Mouse (Mus musculus) olfactory bulb, adult 2 months (tissue): ENCODE measurements around the gene Rhbdl2.

Experiments
- CTCF ChIP-seq: fragments of 200-500 bp; IDR thresholded peaks from 2 replicates; pipeline ENCODE4 v1.5.1; 2012; ENCODE audit warnings: low read depth, mild to moderate bottlenecking, low read length, moderate library complexity; ENCODE audit not compliant: insufficient read depth
- POLR2A ChIP-seq: fragments of 200-500 bp; IDR thresholded peaks from 2 replicates; pipeline ENCODE4 v1.6.1; 2012; ENCODE audit warnings: mild to moderate bottlenecking, low read depth, low read length, moderate library complexity; ENCODE audit not compliant: insufficient read depth

DNA sequence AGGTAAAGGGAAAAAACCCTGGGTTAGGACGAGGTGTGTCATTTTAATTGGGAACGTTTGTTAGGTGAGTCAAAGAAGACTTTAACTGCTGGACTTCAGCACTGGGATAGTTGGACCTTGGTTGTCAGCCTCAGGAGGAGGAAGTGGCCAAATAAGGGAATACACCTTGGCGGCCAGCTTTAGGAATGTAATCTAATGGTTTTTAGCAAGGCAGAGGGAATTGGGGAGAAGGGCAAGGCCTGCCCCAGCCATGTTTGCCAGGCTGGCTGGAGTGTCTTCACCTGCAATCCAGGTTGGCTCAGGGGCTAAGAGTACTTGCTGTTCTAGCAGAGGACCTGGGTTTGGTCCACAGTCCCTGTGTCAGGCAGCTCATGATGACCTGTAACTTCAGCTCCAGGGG lies 19.9 kb upstream of the Rhbdl2 start:
- TF ChIP-seq CTCF (no peak), POLR2A (no peak)
